Mouse (Mus musculus): ENCODE measurements around the gene Jarid2. TPM values are rescaled to one million over a fixed set of nuclear protein-coding genes. Genes with fewer than 3 reads are reported as not detected.
"Not testable (repeated sequence)": the region's sequence is repeated elsewhere in the genome, so short reads cannot be mapped to it uniquely, and the experiment has no call there.

Gene Jarid2
- polyA plus RNA-seq, 1 experiment, result 10.5 TPM

DNA sequence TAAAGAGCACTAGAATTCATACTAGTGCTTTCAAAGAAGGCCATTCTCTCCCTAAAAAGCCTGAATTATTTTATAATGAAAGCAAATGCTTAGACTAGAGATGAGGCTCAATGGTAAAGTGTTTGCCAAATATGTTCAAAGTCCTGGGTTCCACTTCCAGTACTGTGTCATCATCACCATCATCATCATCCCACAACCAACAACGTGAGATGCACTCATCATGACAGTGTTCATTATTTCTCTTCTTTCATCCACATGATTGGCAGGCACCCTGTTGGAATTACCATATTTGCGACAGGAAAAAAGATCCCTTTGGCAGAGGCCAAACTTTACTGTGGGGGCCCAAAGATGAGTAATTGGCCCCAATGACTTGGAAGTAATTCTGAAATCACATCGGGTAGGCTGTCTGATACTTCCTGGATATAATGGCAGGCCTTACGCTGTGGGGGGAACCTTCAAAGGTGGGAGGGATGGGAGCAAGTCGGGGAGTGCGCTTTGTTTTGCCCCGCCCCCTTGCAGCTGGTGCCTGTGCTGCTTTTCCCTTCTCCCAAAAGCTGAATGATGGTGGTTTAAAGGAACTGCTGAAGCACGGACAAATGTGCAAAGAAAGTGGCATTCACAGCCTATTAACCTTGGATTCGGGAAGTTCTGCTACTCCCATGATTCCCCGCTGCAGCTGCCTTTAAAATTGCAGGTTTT, 13.9 kb upstream of the Jarid2 start:
- H3K4me1 ChIP-seq (ENCODE audit: control insufficient read depth, insufficient read depth, low read length), result no peaks in the 10 kb centered on the region
- H3K36me3 ChIP-seq (ENCODE audit: control insufficient read depth, insufficient read depth, low read length), result no peaks in the 10 kb centered on the region
- no peak for DNase-seq
- H3K27me3 ChIP-seq (replicated peaks; ENCODE audit: control insufficient read depth, insufficient read depth, low read length), result no peaks in the 10 kb centered on the region
- no peak overlapping the region for H3K4me3 ChIP-seq (ENCODE audit: insufficient read depth, low read depth, low read length)
- TF ChIP-seq POLR2A (IDR thresholded peaks at IDR 0.05; ENCODE audit: low read depth, low read length) (no peak), CTCF (conservative IDR thresholded peaks at IDR 0.05; ENCODE audit: insufficient read depth, insufficient read length, low read depth, low read length) (no peak)
- 39% methylated on average over 10 of the region's 10 CpGs for WGBS
- no peak overlapping the region for H3K27ac ChIP-seq (ENCODE audit: insufficient read depth, low read depth, low read length)

DNA sequence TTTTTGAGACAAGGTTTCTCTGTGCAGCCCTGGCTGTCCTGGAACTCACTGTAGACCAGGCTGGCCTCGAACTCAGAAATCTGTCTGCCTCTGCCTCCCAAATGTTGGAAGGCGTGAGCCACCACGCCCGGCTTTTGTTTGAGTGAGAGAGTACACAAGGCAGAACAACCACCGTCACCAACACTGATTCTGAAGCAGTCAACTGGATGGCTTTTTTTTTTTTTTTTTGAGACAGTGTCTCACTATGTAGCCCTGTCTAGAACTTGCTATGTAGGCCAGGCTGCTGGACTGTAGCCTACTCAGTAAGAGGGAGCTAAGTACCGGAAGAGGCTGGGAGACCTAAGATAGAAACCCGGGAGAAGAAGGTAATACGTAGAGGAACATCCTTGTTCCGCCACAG, 11.4 kb upstream of the Jarid2 start:
- Histone ChIP-seq H3K27me3 (replicated peaks; ENCODE audit: control insufficient read depth, insufficient read depth, low read length) (no peaks in the 10 kb centered on the region), H3K4me1 (ENCODE audit: control insufficient read depth, insufficient read depth, low read length) (no peaks in the 10 kb centered on the region), H3K4me3 (ENCODE audit: insufficient read depth, low read depth, low read length) (no peak overlapping the region), H3K27ac (ENCODE audit: insufficient read depth, low read depth, low read length) (no peak overlapping the region), H3K36me3 (ENCODE audit: control insufficient read depth, insufficient read depth, low read length) (no peaks in the 10 kb centered on the region)
- WGBS, result 95% methylated on average over 9 of the region's 9 CpGs
- DNase-seq, result no peak
- no peak for TF ChIP-seq POLR2A (IDR thresholded peaks at IDR 0.05; ENCODE audit: low read depth, low read length)
- TF ChIP-seq CTCF (conservative IDR thresholded peaks at IDR 0.05; ENCODE audit: insufficient read depth, insufficient read length, low read depth, low read length), result no peak

DNA sequence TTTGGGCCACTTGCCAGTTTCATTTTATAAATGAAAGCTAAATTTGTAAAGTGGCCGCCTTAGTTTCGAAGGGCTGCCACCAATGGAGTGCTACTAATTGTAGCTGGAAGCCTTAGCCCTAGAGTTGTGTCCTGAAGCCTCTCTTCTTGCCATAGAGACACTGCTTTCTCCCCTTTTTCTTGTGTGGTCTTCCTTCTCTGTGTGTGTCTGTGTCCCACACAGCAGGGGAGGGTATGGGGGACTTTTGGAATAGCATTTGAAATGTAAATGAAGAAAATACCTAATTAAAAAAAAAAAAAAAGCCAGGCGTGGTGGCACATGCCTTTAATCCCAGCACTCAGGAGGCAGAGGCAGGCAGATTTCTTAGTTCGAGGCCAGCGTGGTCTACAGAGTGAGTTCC, 10.8 kb upstream of the Jarid2 start:
- not testable (repeated sequence) for H3K27me3 ChIP-seq (replicated peaks; ENCODE audit: control insufficient read depth, insufficient read depth, low read length); H3K36me3 ChIP-seq (ENCODE audit: control insufficient read depth, insufficient read depth, low read length); H3K4me1 ChIP-seq (ENCODE audit: control insufficient read depth, insufficient read depth, low read length); DNase-seq; H3K27ac ChIP-seq (ENCODE audit: insufficient read depth, low read depth, low read length); H3K4me3 ChIP-seq (ENCODE audit: insufficient read depth, low read depth, low read length)
- 96% methylated on average over 5 of the region's 5 CpGs for WGBS

DNA sequence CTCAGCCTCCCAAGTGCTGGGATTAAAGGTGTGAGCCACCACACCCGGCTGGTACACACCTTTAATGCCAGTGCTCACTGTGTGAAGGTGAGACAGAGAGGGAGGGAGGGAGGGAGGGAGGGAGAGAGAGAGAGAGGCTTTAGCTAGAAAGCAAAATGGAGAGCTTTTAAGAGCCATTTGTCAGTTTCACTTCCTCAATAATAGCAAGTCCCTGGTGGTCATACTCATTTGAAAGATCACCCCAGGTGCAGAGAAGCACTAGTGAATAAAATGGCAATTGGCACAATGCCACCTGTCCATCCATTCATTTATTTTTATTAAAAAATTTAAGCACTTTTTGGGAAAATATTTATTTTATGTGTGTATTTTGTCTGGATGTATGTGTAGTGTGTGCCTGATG, 9.2 kb upstream of the Jarid2 start:
- TF ChIP-seq CTCF (conservative IDR thresholded peaks at IDR 0.05; ENCODE audit: insufficient read depth, insufficient read length, low read depth, low read length) (no peak), POLR2A (IDR thresholded peaks at IDR 0.05; ENCODE audit: low read depth, low read length) (no peak)
- Histone ChIP-seq H3K27me3 (replicated peaks; ENCODE audit: control insufficient read depth, insufficient read depth, low read length) (no peaks in the 10 kb centered on the region), H3K27ac (ENCODE audit: insufficient read depth, low read depth, low read length) (no peak overlapping the region), H3K4me1 (ENCODE audit: control insufficient read depth, insufficient read depth, low read length) (no peaks in the 10 kb centered on the region), H3K36me3 (ENCODE audit: control insufficient read depth, insufficient read depth, low read length) (no peaks in the 10 kb centered on the region), H3K4me3 (ENCODE audit: insufficient read depth, low read depth, low read length) (no peak overlapping the region)
- DNase-seq, result no peak
- 65% methylated on average over 1 of the region's 1 CpGs for WGBS

DNA sequence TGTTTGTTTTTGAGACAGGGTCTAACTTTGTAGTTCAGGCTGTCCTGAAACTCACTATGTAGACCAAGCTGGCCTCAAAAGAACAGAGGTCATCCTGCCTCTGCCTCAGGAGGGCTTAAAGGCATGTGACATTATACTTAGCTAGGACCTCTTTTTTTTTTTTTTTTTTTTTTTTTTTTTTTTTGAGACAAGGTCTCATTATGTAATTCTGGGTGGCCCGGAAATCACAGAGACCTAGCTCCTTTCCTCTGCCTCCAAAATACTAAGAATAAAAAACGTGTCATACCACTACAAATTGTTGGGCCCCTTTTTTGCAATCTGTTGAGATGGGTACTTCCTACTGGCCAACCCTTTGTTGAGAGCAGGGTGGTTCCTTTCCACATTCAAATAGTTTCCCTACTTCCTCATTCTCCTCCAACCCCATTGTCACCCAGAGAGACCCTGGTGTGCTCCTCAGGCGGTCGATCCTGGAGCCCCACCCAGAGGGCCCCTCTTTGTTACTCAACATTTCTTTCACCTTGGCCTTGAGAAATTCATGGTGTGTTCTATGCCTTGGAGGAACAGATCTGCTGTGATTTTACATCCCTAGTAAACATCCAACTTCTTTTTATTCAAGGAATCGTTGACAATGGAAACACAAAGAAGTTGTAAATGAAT, 7.3 kb upstream of the Jarid2 start:
- TF ChIP-seq POLR2A (IDR thresholded peaks at IDR 0.05; ENCODE audit: low read depth, low read length), result no peak
- no peak for TF ChIP-seq CTCF (conservative IDR thresholded peaks at IDR 0.05; ENCODE audit: insufficient read depth, insufficient read length, low read depth, low read length)
- H3K36me3 ChIP-seq (ENCODE audit: control insufficient read depth, insufficient read depth, low read length), result no peaks in the 10 kb centered on the region
- WGBS, result 82% methylated on average over 5 of the region's 5 CpGs
- no peak for DNase-seq
- no peak overlapping the region for H3K27ac ChIP-seq (ENCODE audit: insufficient read depth, low read depth, low read length)
- H3K4me3 ChIP-seq (ENCODE audit: insufficient read depth, low read depth, low read length), result no peak overlapping the region
- no peaks in the 10 kb centered on the region for H3K27me3 ChIP-seq (replicated peaks; ENCODE audit: control insufficient read depth, insufficient read depth, low read length)
- H3K4me1 ChIP-seq (ENCODE audit: control insufficient read depth, insufficient read depth, low read length), result no peaks in the 10 kb centered on the region

DNA sequence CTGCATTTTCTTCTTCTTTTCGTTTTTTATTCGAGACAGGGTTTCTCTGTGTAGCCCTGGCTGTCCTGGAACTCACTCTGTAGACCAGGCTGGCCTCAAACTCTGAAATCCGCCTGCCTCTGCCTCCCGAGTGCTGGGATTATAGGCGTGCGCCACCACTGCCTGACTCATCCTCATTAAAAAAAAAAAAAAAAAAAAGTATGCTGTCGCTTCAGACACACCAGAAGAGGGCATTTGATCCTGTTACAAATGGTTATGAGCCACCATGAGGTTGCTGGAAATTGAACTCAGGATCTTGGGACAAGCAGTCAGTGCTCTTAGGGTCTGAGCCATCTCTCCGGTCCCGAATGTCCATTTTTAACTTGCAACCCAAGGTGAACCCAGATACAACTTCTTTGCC, 5.8 kb upstream of the Jarid2 start:
- not testable (repeated sequence) for H3K36me3 ChIP-seq (ENCODE audit: control insufficient read depth, insufficient read depth, low read length); DNase-seq; H3K4me1 ChIP-seq (ENCODE audit: control insufficient read depth, insufficient read depth, low read length); H3K27me3 ChIP-seq (replicated peaks; ENCODE audit: control insufficient read depth, insufficient read depth, low read length); H3K4me3 ChIP-seq (ENCODE audit: insufficient read depth, low read depth, low read length); H3K27ac ChIP-seq (ENCODE audit: insufficient read depth, low read depth, low read length)
- WGBS, result 93% methylated on average over 9 of the region's 9 CpGs

DNA sequence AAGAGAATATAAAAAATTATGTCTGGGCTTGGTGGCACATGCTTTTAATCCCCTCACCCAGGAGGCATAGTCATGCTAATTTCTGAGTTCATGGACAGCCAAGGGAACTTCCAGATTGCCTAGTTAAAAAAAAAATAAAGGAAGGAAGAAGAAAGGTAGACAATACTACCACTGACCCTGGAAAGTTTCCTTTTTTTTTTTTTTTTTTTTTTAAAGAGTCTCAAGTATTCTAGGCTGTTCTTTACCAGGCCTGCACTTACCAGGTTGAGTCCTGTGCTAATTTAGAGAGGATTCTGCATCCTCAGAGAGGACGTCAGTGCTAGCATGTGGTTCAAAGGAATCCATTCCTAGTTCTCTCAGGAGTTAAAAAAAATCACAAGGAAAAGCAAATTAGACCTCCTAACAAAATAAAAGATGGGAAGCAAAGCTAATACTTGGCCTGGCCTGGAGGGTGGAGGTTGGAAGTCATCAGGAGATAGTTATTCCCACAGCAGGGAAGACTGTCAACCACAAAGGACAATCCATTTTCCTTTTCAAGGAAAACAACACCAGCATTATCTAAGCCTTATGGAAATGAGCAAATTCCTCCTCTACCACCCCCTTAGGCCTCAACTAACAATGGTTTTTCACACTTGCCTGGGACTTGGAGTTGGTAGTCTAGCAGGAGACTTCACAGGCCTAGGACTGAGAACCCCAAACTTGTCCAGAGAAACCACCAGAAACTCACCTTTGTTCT, 961 bp upstream of the Jarid2 start:
- Histone ChIP-seq H3K4me1 (ENCODE audit: control insufficient read depth, insufficient read depth, low read length) (no peaks in the 10 kb centered on the region), H3K36me3 (ENCODE audit: control insufficient read depth, insufficient read depth, low read length) (no peaks in the 10 kb centered on the region), H3K27ac (ENCODE audit: insufficient read depth, low read depth, low read length) (no peak overlapping the region), H3K4me3 (ENCODE audit: insufficient read depth, low read depth, low read length) (no peak overlapping the region), H3K27me3 (replicated peaks; ENCODE audit: control insufficient read depth, insufficient read depth, low read length) (no peaks in the 10 kb centered on the region)
- 86% methylated on average over 1 of the region's 1 CpGs for WGBS
- no peak for DNase-seq
- TF ChIP-seq POLR2A (IDR thresholded peaks at IDR 0.05; ENCODE audit: low read depth, low read length) (no peak), CTCF (conservative IDR thresholded peaks at IDR 0.05; ENCODE audit: insufficient read depth, insufficient read length, low read depth, low read length) (no peak)
